Mouse (Mus musculus) cortical plate, adult 2 months (tissue): ENCODE measurements around the gene Cops7b. TPM values are rescaled to one million over a fixed set of nuclear protein-coding genes. Genes with fewer than 3 reads are reported as not detected.
A peak's percentile ranks its signal among the peaks of the same experiment; 100 is the strongest.

ENCODE experiments used
- H3K27ac ChIP-seq: fragments of 200-500 bp; 2 replicates; pipeline ENCODE4 v1.5.1; 2012; ENCODE audit warnings: low read length, control low read depth, inconsistent platforms; ENCODE audit not compliant: insufficient read depth
- H3K4me1 ChIP-seq: fragments of 200-500 bp; 2 replicates; pipeline ENCODE4 v1.6.1; 2011; ENCODE audit warnings: low read length; ENCODE audit not compliant: control insufficient read depth, insufficient read depth
- H3K4me3 ChIP-seq: fragments of 200-500 bp; 2 replicates; pipeline ENCODE4 v1.5.1; 2011; ENCODE audit warnings: mild to moderate bottlenecking, low read length, control low read depth; ENCODE audit not compliant: insufficient read depth
- CTCF ChIP-seq: fragments of 200-500 bp; IDR thresholded peaks from 2 replicates; pipeline ENCODE4 v1.5.1; 2011; ENCODE audit warnings: mild to moderate bottlenecking, control low read depth, low read length; ENCODE audit not compliant: insufficient read depth; ENCODE audit errors: extremely low read depth
- POLR2A ChIP-seq: fragments of 200-500 bp; IDR thresholded peaks from 2 replicates; pipeline ENCODE4 v1.6.1; 2011; ENCODE audit warnings: mild to moderate bottlenecking, low read length, control low read depth; ENCODE audit not compliant: insufficient read depth; ENCODE audit errors: extremely low read depth
- polyA plus RNA-seq: library from polyadenylated mRNA; depleted of rRNA; stranded (reverse); fragments of >200 nt; gene quantifications from 2 replicates; pipeline ENCODE4 v1.2.3, GENCODE M21; 2012; rRNA removed

The Cops7b gene
- polyA plus RNA-seq, 1 experiment, result 38.7 TPM

DNA sequence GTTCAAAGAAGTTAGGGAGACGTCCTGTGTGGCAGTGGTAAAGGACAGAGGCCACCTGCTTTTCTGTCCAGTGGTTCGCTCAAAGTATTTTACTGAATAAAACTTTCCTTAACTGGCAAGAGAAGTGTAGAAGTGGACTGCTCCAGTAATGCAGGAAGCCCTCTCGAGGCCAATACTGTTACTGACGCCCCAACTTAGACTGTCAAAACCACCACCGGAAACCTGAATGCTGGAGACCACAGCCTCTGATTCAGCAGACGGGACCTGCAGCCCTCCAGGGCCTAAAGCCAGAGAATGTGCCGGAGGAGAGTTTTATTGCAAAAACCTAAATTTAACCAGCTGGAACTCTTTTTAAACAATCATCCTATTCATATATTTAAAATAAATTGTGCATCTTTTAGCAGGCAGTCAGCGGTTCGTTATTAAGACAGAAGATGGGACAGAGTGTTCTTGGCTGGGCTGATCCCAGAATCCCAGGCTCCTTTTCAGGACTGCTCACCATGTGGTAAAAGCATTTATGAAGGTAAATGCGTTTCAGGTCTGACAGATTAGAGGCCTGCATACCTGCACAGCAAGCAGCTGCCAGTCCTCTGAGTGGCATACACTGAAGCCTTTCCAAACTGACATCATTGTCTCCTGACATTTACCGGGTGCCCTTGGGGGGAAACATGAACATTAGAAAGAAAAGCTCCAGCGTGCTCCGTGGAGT, 60.6 kb downstream of the Cops7b start:
- Histone ChIP-seq H3K4me3 (no peak overlapping the region), H3K4me1 (no peaks in the 10 kb centered on the region), H3K27ac (no peak overlapping the region)
- TF ChIP-seq POLR2A (no peak), CTCF (no peak)

DNA sequence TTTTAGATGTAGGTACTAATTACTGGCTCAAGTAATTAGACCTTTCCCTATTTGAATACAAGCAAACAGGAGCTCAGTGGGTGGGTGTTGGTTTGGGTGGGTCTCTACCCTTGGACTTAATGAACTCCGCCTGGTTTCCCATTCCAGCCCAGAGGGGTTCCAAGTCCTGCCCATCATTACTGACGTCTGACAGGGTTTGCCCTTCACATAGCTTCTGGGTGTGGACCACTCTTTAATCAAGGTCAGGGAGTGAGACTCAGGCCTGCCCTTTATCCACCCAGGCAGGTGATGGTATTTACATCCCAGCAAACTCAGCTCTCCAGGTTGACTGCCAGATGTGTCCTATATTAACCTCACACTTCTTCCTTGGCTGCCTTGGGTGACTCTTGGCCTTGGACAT, 64.8 kb downstream of the Cops7b start:
- Histone ChIP-seq H3K27ac (no peak overlapping the region), H3K4me1 (no peaks in the 10 kb centered on the region), H3K4me3 (no peak overlapping the region)
- TF ChIP-seq POLR2A (no peak), CTCF (no peak)

DNA sequence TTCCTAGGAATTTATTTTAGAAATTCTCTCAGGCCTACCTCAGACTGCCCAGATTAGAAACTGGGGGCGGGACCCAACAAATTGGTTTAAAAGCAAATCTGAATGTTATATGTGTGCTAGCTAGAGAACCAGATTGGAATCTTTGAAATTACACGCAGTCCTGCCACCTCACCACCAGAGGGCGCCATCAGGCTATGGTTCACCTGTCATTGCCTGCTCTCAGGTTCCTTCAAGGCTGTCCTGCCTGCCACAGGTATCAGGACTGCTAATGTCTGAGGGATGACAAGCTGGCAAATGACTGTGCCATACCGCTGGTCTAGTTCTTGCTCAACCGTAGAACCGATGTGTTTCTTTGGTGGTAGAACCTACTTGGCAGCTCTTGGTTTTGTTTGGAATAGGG, 67.6 kb downstream of the Cops7b start:
- no peak overlapping the region for H3K4me3 ChIP-seq
- no peaks in the 10 kb centered on the region for H3K4me1 ChIP-seq
- no peak overlapping the region for H3K27ac ChIP-seq
- TF ChIP-seq CTCF, result peak; percentile 95
- TF ChIP-seq POLR2A, result no peak

DNA sequence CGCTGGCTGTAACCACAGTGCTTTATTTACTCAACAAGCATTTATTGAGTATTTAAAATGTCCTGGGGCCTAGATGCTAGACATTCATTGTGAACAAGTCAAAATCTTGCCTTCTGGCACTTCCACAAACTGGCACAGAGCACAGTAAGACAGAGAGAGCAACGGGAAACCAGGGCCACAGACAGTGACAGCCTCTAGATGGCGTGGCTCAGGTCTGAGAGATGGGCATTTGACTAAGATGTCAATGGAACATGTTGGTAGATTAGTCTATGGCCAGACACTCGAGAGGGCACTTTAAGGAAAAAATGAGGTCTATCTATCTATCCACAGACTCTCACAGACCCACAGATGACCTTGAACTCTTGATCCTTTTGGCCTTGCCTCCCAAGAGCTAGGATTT, 70.0 kb downstream of the Cops7b start:
- Histone ChIP-seq H3K4me3 (no peak overlapping the region), H3K27ac (no peak overlapping the region), H3K4me1 (no peaks in the 10 kb centered on the region)
- TF ChIP-seq POLR2A (no peak), CTCF (peak; percentile 32)

DNA sequence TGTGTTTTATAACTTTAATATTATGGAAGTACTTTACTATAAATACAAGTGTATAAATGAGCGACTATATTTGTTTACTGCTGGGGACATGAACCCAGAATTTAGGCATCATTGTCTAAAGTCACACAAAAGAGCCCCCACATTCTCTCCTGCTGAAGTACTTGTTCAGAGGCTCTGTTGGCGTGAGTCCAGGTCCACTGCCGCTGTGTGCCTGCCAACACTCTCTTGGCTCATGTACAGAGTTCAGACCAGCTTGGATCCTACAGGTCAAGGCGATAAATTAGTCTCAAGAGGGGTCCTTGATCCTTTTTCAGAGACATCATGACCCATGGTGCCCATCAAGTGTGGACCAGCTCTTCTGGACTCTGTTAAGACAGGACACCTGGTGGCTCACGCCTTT, 74.4 kb downstream of the Cops7b start:
- no peak for TF ChIP-seq POLR2A
- TF ChIP-seq CTCF, result no peak
- no peak overlapping the region for H3K27ac ChIP-seq
- no peaks in the 10 kb centered on the region for H3K4me1 ChIP-seq
- H3K4me3 ChIP-seq, result no peak overlapping the region

Other genes starting within 250 kb of the Cops7b start
- 103 and 113 TPM in 2 replicates for gene Ncl, start 223.5 kb upstream of the Cops7b start, polyA plus RNA-seq
- 0.09 and 0.25 TPM in 2 replicates for gene Nmur1, start 156.7 kb upstream of the Cops7b start, polyA plus RNA-seq
- gene Tex44, start 156.6 kb upstream of the Cops7b start, polyA plus RNA-seq, result not detected in 2 replicates
- 548 and 595 TPM in 2 replicates for gene Ptma, start 56.2 kb upstream of the Cops7b start, polyA plus RNA-seq
- gene Pde6d, start 275 bp upstream of the Cops7b start, polyA plus RNA-seq, result 72.4 and 74.9 TPM in 2 replicates
- gene Nppc, start 87.7 kb downstream of the Cops7b start, polyA plus RNA-seq, result 11.9 and 12.7 TPM in 2 replicates
- 22.7 and 22.8 TPM in 2 replicates for gene Dis3l2, start 120.9 kb downstream of the Cops7b start, polyA plus RNA-seq